Mouse (Mus musculus) spleen, adult 2 months (tissue): ENCODE measurements around the gene Anpep. TPM values are rescaled to one million over a fixed set of nuclear protein-coding genes. Genes with fewer than 3 reads are reported as not detected.

Source experiments
- DNase-seq, 2 experiments: peaks; one replicate each; pipeline versions ENCODE4 v3.0.0 to v3.0.0-alpha.2; 2012 to 2021; ENCODE audit warnings: low spot score in 2 of 2, low read depth in 1 of 2
- H3K27ac ChIP-seq: fragments of 200-500 bp; 2 replicates; pipeline ENCODE4 v1.5.1; 2012; ENCODE audit warnings: low read length, inconsistent platforms; ENCODE audit not compliant: insufficient read depth
- H3K27me3 ChIP-seq: fragments of 200-500 bp; 2 replicates; pipeline ENCODE4 v1.6.1; 2012; ENCODE audit warnings: mild to moderate bottlenecking, moderate library complexity, low read length, inconsistent platforms; ENCODE audit not compliant: control insufficient read depth, insufficient read depth
- H3K36me3 ChIP-seq: fragments of 200-500 bp; 2 replicates; pipeline ENCODE4 v1.6.1; 2012; ENCODE audit warnings: mild to moderate bottlenecking, low read length, inconsistent platforms; ENCODE audit not compliant: control insufficient read depth, insufficient read depth
- H3K4me1 ChIP-seq: fragments of 200-500 bp; 2 replicates; pipeline ENCODE4 v1.6.1; 2011; ENCODE audit warnings: inconsistent platforms; ENCODE audit not compliant: control insufficient read depth, insufficient read depth, insufficient read length
- H3K4me3 ChIP-seq: fragments of 200-500 bp; 2 replicates; pipeline ENCODE4 v1.5.1; 2011; ENCODE audit warnings: mild to moderate bottlenecking, inconsistent platforms; ENCODE audit not compliant: insufficient read depth, insufficient read length; ENCODE audit errors: extremely low read depth
- CTCF ChIP-seq: fragments of 200-500 bp; IDR thresholded peaks from 2 replicates; pipeline ENCODE4 v1.5.1; 2011; ENCODE audit warnings: mild to moderate bottlenecking, inconsistent platforms; ENCODE audit not compliant: insufficient read depth, insufficient read length, insufficient replicate concordance; ENCODE audit errors: extremely low read depth
- POLR2A ChIP-seq: fragments of 200-500 bp; IDR thresholded peaks from 2 replicates; pipeline ENCODE4 v1.6.1; 2011; ENCODE audit warnings: low read depth, low read length, inconsistent platforms
- WGBS: fragments of 180-500 bp; shearing (Covaris S2); methylation state at CpG from one replicate; pipeline ENCODE4 v1.1.7; 2018; 5-methylcytosine and 5-hydroxymethylcytosine counted together
- polyA plus RNA-seq: library from polyadenylated mRNA; depleted of rRNA; stranded (reverse); fragments of >200 nt; gene quantifications from 2 replicates; pipeline ENCODE4 v1.2.3, GENCODE M21; 2012

Gene Anpep
- polyA plus RNA-seq, 1 experiment = 25.7 TPM

DNA sequence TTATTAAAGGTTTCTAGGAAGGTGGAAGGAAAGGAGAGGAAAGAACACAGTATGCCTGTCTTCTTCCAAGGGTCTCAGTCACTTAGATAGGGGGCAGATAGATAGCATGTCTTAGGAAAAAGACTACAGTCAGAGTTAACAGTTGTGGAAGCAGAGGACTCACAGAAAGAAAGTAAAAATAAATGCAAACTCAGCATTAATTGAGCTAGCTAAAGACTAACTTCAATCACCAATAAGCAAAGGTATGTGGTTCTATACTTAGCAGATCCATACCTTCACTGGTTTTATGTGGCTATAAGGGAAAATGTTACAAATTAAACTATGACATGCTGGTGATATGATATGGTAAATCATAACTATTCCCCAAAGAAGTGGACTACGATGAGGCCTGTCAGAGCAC lies 33.9 kb upstream of the Anpep start:
- TF ChIP-seq CTCF = no peak
- no peak for TF ChIP-seq POLR2A
- no peak overlapping the region for H3K27ac ChIP-seq
- 93% methylated on average over 1 of the region's 1 CpGs for WGBS
- no peaks in the 10 kb centered on the region for H3K4me1 ChIP-seq
- peaks cover 1% of the 10 kb centered on the region; the same call in 1 of the 2 replicates for H3K36me3 ChIP-seq
- H3K4me3 ChIP-seq = no peak overlapping the region
- DNase-seq = no peak
- no peaks in the 10 kb centered on the region for H3K27me3 ChIP-seq

DNA sequence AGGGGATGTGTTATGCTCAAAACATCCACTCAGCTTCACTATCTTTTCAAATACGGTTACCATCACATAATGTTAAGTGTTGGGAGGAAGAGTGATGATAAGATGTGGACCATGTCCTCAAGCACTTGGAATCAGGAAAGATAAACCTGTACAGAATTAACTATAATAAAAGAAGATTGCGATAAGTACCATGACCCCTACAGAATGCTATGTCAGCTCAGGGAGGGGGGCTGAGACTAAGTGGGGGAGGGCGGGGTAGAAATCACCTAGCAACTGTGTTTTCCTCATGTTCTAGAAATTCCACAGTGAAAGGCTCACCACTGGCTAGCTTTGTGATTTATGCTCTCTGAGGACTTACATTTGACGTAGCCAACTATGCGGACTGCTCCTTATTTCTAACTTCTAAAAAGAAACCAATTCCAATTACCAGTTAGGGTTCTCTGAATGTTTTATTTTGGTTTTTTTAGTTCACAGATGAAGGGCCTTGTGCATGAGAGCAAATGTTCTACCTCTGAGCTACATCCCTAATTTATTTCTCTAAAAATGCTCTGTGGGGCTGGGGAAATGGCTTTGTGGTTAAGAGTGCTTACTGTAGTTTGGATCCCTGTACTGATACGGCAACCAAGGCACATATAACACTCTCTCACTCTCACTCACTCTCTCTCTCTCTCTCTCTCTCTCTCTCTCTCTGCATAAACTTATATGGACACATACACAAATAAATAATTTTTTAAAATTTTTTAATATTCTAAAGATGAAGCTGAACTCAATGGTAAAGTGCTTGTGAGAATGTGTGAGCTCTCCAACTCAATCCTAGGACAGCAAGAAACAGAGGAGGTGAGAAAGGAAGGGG lies 31.9 kb upstream of the Anpep start:
- 89% methylated on average over 6 of the region's 6 CpGs for WGBS
- peaks cover 5% of the 10 kb centered on the region for H3K36me3 ChIP-seq
- H3K4me3 ChIP-seq = no peak overlapping the region
- DNase-seq = no peak
- no peaks in the 10 kb centered on the region for H3K27me3 ChIP-seq
- TF ChIP-seq POLR2A (no peak), CTCF (no peak)
- H3K27ac ChIP-seq = no peak overlapping the region
- no peaks in the 10 kb centered on the region for H3K4me1 ChIP-seq

DNA sequence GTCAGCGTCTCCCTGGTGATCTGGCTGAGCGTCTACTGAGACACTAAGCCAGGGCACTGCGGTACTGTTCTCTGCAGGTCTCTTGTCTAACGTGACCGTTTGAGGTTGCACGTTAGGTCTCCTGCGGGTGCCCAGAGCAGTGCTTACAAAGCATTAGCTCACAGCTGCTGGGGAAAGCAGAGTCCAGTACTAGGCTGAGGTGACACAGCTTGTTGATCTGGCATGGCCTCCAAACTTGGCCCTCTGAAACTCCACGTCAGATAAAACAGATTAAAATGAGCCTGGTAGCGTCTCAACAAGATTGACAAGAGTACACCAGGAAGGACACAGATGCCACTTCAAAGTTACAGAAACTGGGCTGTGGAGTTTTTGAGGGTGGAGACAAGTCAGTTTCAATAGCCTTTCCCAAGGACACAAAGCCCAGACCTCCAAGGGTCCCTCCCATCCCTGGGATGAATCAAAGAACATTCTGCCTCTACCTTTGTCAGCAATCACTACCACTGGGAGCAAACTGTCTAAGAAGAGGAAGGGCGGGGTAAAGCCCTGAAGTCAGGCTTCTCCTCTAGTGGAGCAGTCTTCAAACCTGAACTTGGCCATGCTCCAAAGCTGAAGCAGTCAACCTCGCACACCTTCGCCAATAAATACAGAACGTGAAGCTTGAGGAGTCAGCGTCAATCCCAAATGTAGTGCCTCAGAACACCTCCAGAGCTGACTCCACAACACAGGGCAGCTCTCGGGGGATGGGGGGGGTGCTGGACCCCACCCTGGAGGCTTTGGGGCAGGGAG lies 29.8 kb upstream of the Anpep start:
- peaks cover 7% of the 10 kb centered on the region for H3K36me3 ChIP-seq
- no peak overlapping the region for H3K4me3 ChIP-seq
- 90% methylated on average over 15 of the region's 15 CpGs for WGBS
- no peaks in the 10 kb centered on the region for H3K27me3 ChIP-seq
- TF ChIP-seq POLR2A (no peak), CTCF (no peak)
- no peaks in the 10 kb centered on the region for H3K4me1 ChIP-seq
- DNase-seq = no peak
- H3K27ac ChIP-seq = no peak overlapping the region

DNA sequence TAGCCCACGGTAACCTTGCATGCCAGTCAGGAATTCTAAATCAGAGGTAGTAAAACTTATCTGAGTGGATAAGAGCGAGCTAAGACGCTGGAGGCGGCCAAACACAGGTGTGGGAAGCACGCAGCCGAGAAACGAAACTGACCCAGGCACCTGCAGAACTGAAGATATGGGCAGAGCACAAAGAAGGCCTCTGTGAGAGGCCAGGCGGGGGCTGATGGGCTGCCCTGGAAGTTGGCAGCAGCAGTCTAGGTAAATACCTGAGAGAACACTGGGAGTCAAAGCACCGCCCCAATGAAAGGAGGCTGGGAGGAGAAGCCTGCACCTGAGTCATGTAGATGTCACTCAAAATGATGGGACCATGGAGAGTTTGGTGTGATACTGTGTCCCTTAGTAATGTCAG lies 27.7 kb upstream of the Anpep start:
- Histone ChIP-seq H3K4me3 (no peak overlapping the region), H3K4me1 (no peaks in the 10 kb centered on the region), H3K27ac (no peak overlapping the region), H3K27me3 (no peaks in the 10 kb centered on the region), H3K36me3 (peaks cover 8% of the 10 kb centered on the region)
- DNase-seq = no peak
- 91% methylated on average over 9 of the region's 9 CpGs for WGBS
- TF ChIP-seq CTCF (no peak), POLR2A (no peak)

- Histone ChIP-seq H3K4me3 (no peak overlapping the region), H3K27me3 (no peaks in the 10 kb centered on the region), H3K36me3 (peaks cover 27% of the 10 kb centered on the region), H3K27ac (no peak overlapping the region), H3K4me1 (no peaks in the 10 kb centered on the region)
- WGBS = 87% methylated on average over 7 of the region's 7 CpGs
- DNase-seq = no peak
- no peak for TF ChIP-seq CTCF
- TF ChIP-seq POLR2A = no peak
These were observed 22.9 kb upstream of the Anpep start for GRCm38 (mm10) chr7:79883613-79884334.

- 95% methylated on average over 6 of the region's 6 CpGs for WGBS
- no peaks in the 10 kb centered on the region for H3K27me3 ChIP-seq
- TF ChIP-seq POLR2A = no peak
- no peak for TF ChIP-seq CTCF
- H3K36me3 ChIP-seq = peaks cover 21% of the 10 kb centered on the region
- H3K4me1 ChIP-seq = no peaks in the 10 kb centered on the region
- no peak overlapping the region for H3K4me3 ChIP-seq
- H3K27ac ChIP-seq = no peak overlapping the region
- DNase-seq = no peak
These were observed 21.0 kb upstream of the Anpep start for GRCm38 (mm10) chr7:79881901-79882300.

DNA sequence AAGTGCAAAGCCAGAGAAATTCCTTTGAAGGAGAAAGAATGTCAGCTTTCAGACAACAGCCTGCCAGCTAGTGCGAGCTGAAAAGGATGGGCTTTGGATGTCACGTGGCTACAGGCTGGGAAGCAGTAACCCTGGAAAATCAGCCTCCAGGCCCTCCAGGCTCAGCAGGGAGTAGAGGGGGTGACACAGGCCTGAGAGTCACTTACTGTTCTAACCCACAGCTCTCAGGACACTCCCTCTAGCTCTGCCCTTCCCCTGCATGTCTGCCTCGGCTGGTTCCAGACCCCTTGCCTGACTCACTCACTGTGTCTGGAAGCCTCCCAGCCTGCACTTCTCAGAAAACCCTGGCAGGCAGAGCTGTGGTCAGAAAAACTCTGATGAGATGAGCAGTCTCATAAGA lies 20.1 kb upstream of the Anpep start:
- no peak for DNase-seq
- Histone ChIP-seq H3K27ac (no peak overlapping the region), H3K4me1 (no peaks in the 10 kb centered on the region), H3K36me3 (peaks cover 21% of the 10 kb centered on the region), H3K4me3 (no peak overlapping the region), H3K27me3 (no peaks in the 10 kb centered on the region)
- 84% methylated on average over 3 of the region's 3 CpGs for WGBS
- TF ChIP-seq POLR2A (no peak), CTCF (no peak)
